Mouse (Mus musculus) G1E (cell line): ENCODE measurements around the gene Tmem108. TPM values are rescaled to one million over a fixed set of nuclear protein-coding genes. Genes with fewer than 3 reads are reported as not detected.

Experiments
- ATAC-seq: 2 replicates; pipeline ENCODE4 v1.8.0; 2016; ENCODE audit warnings: mild to moderate bottlenecking; ENCODE audit not compliant: insufficient number of reproducible peaks, poor library complexity, low FRiP score, severe bottlenecking; ENCODE audit errors: extremely low read depth
- DNase-seq: peaks from one replicate; pipeline ENCODE4 v3.0.0; 2012; ENCODE audit warnings: low spot score
- H3K27me3 ChIP-seq: 2 replicates; pipeline ENCODE4 v1.6.1; 2012; ENCODE audit warnings: mild to moderate bottlenecking, low read length, inconsistent platforms; ENCODE audit not compliant: insufficient read depth
- H3K36me3 ChIP-seq: replicated peaks from 2 replicates; pipeline ENCODE3; 2012; ENCODE audit warnings: mild to moderate bottlenecking, inconsistent platforms
- H3K4me1 ChIP-seq: 2 replicates; pipeline ENCODE4 v1.6.1; 2012; ENCODE audit warnings: low read depth, low read length, inconsistent platforms, mixed read lengths; ENCODE audit not compliant: insufficient read depth
- H3K4me3 ChIP-seq: 2 replicates; pipeline ENCODE4 v1.5.1; 2012; ENCODE audit warnings: low read depth, mild to moderate bottlenecking, inconsistent platforms, low read length, moderate library complexity, mixed read lengths
- H3K9me3 ChIP-seq: replicated peaks from 2 replicates; pipeline ENCODE4 v1.6.1; 2012; ENCODE audit warnings: inconsistent platforms
- CTCF ChIP-seq: IDR thresholded peaks from 2 replicates; pipeline ENCODE4 v1.5.1; 2012; ENCODE audit warnings: low read depth, low read length, inconsistent platforms, mixed read lengths
- GATA1 ChIP-seq: IDR thresholded peaks from 2 replicates; pipeline ENCODE4 v1.6.1; 2012; ENCODE audit warnings: borderline replicate concordance, low read length, inconsistent platforms, mixed read lengths
- GATA2 ChIP-seq: IDR thresholded peaks from 2 replicates; pipeline ENCODE4 v1.6.1; 2012; ENCODE audit warnings: low read depth, low read length, inconsistent platforms, borderline replicate concordance
- POLR2AphosphoS5 ChIP-seq: IDR thresholded peaks from 2 replicates; pipeline ENCODE4 v1.6.1; 2012; ENCODE audit warnings: low read depth, low read length, inconsistent platforms; ENCODE audit not compliant: insufficient replicate concordance
- TAL1 ChIP-seq: conservative IDR thresholded peaks from 2 replicates; pipeline ENCODE4 v1.6.1; 2012; ENCODE audit warnings: low read depth, low read length, inconsistent platforms, mixed read lengths
- polyA plus RNA-seq: library from polyadenylated mRNA; stranded (reverse); fragments of >175 nt; gene quantifications from 2 replicates; pipeline ENCODE4 v1.2.3, GENCODE M21; 2012
- total RNA-seq, 2 experiments: library from RNA; stranded (forward) in 1 of 2; stranded (reverse) in 1 of 2; fragments of 200-1000 nt in 1 of 2; fragments of >200 nt in 1 of 2; fragmentation: Nextera tagmentation in 1 of 2; gene quantifications; 2 replicates each; pipeline ENCODE4 v1.2.3; 2014 to 2017

Tmem108 gene
- total and polyA plus RNA-seq, 3 experiments: 0.27 TPM; not detected in 2

DNA sequence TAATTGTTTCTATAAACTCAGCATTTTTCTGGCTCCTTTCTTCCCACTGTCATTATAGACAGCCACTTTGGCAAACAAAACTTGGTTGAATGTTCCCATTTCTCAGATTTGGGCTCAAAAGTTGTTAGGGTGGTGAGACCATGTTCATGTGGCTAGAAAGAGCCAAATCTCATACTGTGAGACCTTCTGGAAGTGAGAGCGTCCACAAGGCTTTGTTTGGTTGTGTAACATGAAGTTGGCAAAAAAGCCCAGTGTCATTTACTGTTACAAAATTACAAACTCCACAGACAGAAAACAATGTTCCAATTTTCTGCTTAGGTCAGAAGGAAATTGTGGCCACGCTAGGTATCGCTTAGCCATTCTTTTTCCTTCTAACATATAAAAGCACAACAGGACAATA, 213.0 kb downstream of the Tmem108 start:
- ATAC-seq (no peak), DNase-seq (no peak)
- TF ChIP-seq TAL1 (no peak), CTCF (no peak), GATA2 (no peak), POLR2AphosphoS5 (no peak), GATA1 (no peak)
- Histone ChIP-seq H3K9me3 (peaks cover 64% of the 10 kb centered on the region), H3K4me1 (no peaks in the 10 kb centered on the region), H3K36me3 (no peaks in the 10 kb centered on the region), H3K27me3 (no peaks in the 10 kb centered on the region), H3K4me3 (no peak overlapping the region)

DNA sequence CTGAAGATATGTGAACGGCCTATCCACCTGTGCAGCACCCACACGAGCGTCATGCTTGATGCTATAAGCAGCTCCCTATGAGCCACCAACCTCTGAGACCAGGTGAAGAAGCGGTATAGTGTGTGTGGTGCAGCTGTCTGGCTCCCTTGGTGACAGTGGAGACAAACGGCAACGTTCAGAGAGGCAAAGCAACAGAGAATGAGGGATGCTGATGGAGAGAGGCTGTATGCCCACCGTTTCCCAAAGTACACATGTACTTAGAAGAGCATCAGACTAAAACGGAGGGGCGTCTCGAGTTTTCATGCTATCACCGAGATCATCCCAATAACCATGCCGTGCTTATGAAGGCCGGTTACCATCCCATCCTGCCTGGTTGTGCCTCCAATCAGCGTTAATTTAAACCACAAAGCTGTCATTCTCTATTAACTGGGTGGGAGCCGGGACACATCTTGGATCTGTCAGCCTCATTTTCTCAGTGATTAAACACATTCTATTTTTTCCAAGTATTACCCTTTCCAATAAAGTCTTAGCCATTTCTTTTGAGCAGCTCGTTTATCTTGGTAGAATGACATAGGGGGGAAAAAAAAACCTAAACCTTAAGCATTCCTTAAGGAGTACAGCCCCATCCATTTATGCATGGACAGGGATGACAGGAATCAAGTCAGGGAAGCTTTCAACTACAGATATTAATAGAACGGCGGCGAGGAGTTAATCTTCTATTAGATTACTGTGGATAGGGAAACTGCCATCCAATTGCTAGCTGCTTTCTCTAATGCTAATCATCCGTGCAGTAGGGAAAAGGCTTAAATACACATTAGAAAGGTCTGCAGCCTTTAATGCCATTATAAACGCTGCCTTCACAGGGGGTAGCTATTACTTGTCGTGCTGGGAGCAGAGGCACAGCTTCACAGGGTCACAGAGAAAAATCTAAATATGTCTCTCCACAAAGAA, 214.7 kb downstream of the Tmem108 start:
- DNase-seq: no peak
- H3K4me3 ChIP-seq: no peak overlapping the region
- H3K27me3 ChIP-seq: no peaks in the 10 kb centered on the region
- no peaks in the 10 kb centered on the region for H3K36me3 ChIP-seq
- no peak for ATAC-seq
- TF ChIP-seq GATA2 (no peak), GATA1 (no peak), POLR2AphosphoS5 (no peak), CTCF (no peak), TAL1 (no peak)
- peaks cover 54% of the 10 kb centered on the region for H3K9me3 ChIP-seq
- H3K4me1 ChIP-seq: no peaks in the 10 kb centered on the region

DNA sequence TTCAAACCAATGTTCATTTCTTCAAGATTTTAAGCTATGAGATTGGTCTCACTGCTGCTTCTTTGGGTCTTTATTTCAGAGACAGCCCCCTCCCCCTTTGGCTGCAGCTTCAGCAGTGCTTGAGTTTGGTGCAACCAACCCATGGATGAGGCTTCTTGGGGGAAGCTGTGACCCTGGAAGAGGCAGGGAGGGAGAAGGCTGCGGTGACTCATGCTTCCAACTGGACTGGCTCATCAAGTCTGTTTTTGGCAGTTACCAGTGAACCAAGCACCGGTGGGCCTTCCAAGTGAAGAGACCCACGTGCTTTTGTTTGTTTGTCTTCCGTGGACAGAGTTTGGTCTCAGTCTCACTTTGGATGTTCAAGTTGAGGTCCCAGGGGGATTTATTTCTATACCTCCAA, 215.9 kb downstream of the Tmem108 start:
- Histone ChIP-seq H3K4me1 (no peaks in the 10 kb centered on the region), H3K4me3 (no peak overlapping the region), H3K36me3 (no peaks in the 10 kb centered on the region), H3K9me3 (peaks cover 52% of the 10 kb centered on the region), H3K27me3 (no peaks in the 10 kb centered on the region)
- TF ChIP-seq POLR2AphosphoS5 (no peak), GATA2 (no peak), GATA1 (no peak), TAL1 (no peak)
- DNase-seq: no peak
- no peak for ATAC-seq

GRCm38 (mm10) chr9:103545271-103545670, 216.4 kb downstream of the Tmem108 start:
- TF ChIP-seq POLR2AphosphoS5: no peak
- no peak for TF ChIP-seq TAL1
- TF ChIP-seq CTCF: no peak
- no peak for TF ChIP-seq GATA2
- no peak for TF ChIP-seq GATA1
- H3K9me3 ChIP-seq: peaks cover 52% of the 10 kb centered on the region
- no peak for DNase-seq
- no peaks in the 10 kb centered on the region for H3K4me1 ChIP-seq
- no peaks in the 10 kb centered on the region for H3K36me3 ChIP-seq
- ATAC-seq: no peak
- no peaks in the 10 kb centered on the region for H3K27me3 ChIP-seq
- no peak overlapping the region for H3K4me3 ChIP-seq

GRCm38 (mm10) chr9:103544599-103544998, 217.0 kb downstream of the Tmem108 start:
- H3K36me3 ChIP-seq: no peaks in the 10 kb centered on the region
- H3K9me3 ChIP-seq: peaks cover 54% of the 10 kb centered on the region
- no peak overlapping the region for H3K4me3 ChIP-seq
- H3K4me1 ChIP-seq: no peaks in the 10 kb centered on the region
- no peak for TF ChIP-seq GATA2
- TF ChIP-seq CTCF: no peak
- TF ChIP-seq POLR2AphosphoS5: no peak
- no peak for TF ChIP-seq GATA1
- TF ChIP-seq TAL1: no peak
- DNase-seq (no peak), ATAC-seq (no peak)
- no peaks in the 10 kb centered on the region for H3K27me3 ChIP-seq

DNA sequence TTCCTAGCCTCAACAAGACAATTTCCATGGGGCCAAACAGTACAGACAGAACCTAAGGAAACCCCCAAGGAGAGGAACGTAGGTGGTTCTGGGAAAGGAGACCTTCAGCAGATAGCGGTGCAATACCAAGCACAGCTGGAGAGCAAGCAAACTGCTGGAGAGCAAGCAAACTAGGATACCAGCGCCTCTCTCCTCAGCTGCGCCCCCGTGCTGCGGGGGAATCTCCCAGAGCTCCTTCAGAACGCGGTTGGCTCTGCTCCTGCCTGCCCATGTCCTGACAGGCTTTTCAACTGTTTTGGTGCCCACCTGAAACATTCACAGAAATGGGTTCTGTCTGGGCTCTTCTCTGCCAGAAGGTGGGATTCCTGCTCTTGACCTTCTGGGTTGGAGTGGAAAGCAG, 221.1 kb downstream of the Tmem108 start:
- Histone ChIP-seq H3K9me3 (peaks cover 62% of the 10 kb centered on the region), H3K4me3 (no peak overlapping the region), H3K27me3 (no peaks in the 10 kb centered on the region), H3K36me3 (no peaks in the 10 kb centered on the region), H3K4me1 (no peaks in the 10 kb centered on the region)
- no peak for TF ChIP-seq CTCF
- TF ChIP-seq TAL1: no peak
- ATAC-seq (no peak), DNase-seq (no peak)
